Mouse (Mus musculus) layer of hippocampus, adult 2 months (tissue): ENCODE measurements at regions not wholly inside any gene's neighbourhood (a gene's known extent, or its start where the extent isn't known, plus 50 kb on each side); places are given as distances from the start of the nearest gene placed in this dataset.
A peak's percentile ranks its signal among the peaks of the same experiment; 100 is the strongest.

Experiments used
- DNase-seq, 2 experiments: peaks; one replicate each; pipeline ENCODE4 v3.0.0; 2022; ENCODE audit warnings: low spot score in 2 of 2
- H3K27ac ChIP-seq: fragments of 200-600 bp; 2 replicates; pipeline ENCODE4 v1.8.1; 2022
- H3K4me3 ChIP-seq: fragments of 200-600 bp; 2 replicates; pipeline ENCODE4 v1.8.1; 2022; ENCODE audit warnings: mild to moderate bottlenecking
- CTCF ChIP-seq: fragments of 200-600 bp; conservative IDR thresholded peaks from 2 replicates; pipeline ENCODE4 v1.8.1; 2022; ENCODE audit warnings: antibody characterized with exemption, mild to moderate bottlenecking, moderate library complexity

DNA sequence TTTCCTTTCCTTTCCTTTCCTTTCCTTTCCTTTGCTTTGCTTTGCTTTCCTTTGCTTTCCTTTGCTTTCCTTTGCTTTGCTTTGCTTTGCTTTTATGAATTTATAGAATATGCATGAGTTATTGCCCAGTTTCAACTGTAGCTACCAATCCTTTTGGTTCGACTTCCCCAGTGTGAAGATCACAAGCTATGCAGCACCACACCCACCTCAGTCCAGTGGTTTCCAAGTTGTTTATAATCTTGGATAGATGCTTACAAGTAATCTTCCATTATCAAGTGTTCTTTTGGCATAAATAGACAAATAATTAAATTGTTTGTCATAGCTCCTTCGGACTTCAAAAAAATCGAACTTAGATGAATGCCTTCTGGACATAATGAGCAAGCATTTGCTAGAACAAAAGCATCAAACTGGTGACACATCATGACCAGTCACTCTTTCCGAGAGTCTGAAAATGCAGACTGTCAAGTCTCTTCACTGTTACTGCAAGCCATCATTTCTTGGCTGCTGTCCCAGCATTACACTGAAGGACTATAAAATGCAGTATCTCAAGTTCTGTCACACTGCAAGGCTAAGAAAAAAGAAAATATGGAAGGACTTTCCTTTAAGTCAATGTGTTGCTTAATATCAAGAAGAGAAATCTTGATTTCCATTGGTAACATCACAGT is 1169.1 kb downstream of the Zfp704 start:
- DNase-seq, result peak in 1 of 2 experiments; percentile 3
- H3K27ac ChIP-seq, result no peak overlapping the region
- no peak for TF ChIP-seq CTCF
- H3K4me3 ChIP-seq, result no peak overlapping the region
